Mouse (Mus musculus) B cell, adult 2 months (primary cell): ENCODE results near the gene Gm8653.
"Not testable (repeated sequence)": the region's sequence is repeated elsewhere in the genome, so short reads cannot be mapped to it uniquely, and the experiment has no call there.

Source experiments
- DNase-seq, 2 experiments: peaks; one replicate each; pipeline ENCODE4 v3.0.0; 2022

The Gm8653 gene

DNA sequence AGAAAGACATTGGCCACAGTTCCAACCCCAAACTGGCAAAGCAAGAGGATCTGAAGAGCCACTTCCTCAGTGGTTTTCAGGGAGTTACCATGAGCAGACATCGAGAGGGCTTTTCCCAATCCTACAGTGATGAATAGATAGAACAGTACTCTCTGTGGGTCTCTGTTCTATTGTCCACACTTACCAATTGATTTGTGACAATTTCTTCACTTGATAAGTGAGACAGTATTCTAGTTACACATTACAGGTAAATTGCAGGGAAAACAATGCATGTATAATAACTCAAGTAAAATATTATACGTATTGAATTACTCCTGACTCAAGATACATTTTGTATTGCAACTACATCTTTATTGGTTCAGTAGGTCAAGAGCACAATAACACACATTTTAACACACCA, at the start of gene Gm8653:
Gene Gm8653, minus strand, starts transcription at position 101 of the 400 bp plus-strand sequence.
- DNase-seq = not testable (repeated sequence)

DNA sequence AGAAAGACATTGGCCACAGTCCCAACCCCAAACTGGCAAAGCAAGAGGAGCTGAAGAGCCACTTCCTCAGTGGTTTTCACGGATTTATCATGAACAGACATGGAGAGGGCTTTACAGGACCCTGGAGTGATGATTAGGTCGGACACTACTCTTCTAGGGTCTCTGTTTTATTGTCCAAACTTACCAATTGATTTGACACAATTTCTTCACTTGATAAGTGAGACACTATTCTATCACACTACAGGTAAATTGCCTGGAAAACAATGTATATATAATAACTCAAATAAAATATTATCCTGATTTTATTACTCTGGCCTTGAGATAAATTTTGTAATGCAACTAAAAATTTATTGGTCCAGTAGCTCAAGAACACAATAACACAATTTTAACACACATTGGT, 28.3 kb upstream of the Gm8653 start, which contains the start of gene Gm8453:
Gene Gm8453, minus strand, starts transcription at position 101 of the 400 bp plus-strand sequence.
- DNase-seq = not testable (repeated sequence)

DNA sequence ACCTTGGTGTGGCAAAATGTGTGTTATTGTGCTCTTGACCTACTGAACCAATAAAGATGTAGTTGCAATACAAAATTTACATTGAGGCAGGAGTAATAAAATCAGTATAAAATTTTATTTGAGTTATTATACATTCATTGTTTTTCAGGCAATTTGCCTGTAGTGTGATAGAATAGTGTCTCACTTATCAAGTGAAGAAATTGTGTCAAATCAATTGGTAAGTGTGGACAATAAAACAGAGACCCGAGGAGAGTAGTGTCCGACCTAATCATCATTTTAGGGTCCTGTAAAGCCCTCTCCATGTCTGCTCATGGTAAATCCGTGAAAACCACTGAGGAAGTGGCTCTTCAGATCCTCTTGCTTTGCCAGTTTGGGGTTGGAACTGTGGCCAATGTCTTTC, 12.0 kb downstream of the Gm8653 start, which contains the start of gene Vmn1r143:
Gene Vmn1r143, plus strand, starts transcription at position 301 of the 400 bp plus-strand sequence.
- DNase-seq = not testable (repeated sequence)

DNA sequence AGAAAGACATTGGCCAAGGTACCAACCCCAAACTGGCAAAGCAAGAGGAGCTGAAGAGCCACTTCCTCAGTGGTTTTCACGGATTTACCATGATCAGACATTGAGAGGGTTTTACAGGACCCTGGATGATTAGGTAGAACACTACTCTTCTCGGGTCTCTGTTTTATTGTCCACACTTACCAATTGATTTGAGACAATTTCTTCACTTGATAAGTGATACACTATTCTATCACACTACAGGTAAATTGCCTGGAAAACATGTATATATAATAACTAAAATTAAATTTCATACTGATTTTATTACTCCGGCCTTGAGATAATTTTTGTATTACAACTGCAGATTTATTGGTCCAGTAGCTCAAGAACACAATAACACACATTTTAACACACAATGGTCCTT, 37.1 kb downstream of the Gm8653 start, which contains the start of gene Vmn1r142:
Gene Vmn1r142, minus strand, starts transcription at position 101 of the 400 bp plus-strand sequence.
- DNase-seq = not testable (repeated sequence)
